In the genomic region with DNA sequence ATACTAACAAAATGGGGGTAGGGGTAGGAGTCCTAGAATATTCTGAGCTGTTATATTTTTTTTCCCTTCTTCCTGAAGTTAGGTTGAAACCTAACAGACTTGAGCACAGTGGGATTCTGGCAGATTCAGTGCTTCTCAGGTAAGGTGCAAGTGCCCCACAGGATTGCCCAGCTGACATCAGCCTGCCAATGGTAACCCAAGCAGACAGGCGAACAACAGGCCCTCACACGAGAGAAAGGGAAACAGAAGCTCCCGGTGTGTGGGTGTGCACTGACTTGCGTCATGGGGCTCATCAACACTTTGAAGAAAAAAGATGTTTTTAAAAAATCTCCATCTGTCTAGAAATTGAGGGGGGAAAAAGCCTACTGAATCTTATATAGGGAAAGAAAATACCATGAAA, we compare ENCODE assay signal across 13 mouse cellular contexts. TPM values are rescaled to one million over a fixed set of nuclear protein-coding genes. Genes with fewer than 3 reads are reported as not detected.
DNase-seq lines count a peak whose midpoint lies in the region; ATAC-seq lines count a peak whose summit lies in the region.
"Had no signal": no experiment of that assay in that cellular context is flagged by ENCODE, and none has a peak within 500 bp of the region (broad histone marks: within the 10 kb centered on the region; RNA-seq: fewer than 3 reads in every experiment).

No protein-coding gene starts in this region.

- H3K4me3 ChIP-seq in liver, embryonic 11.5 days (ENCODE audit: low read depth, low read length): no peak overlapping the region
- no peak overlapping the region for H3K4me3 ChIP-seq in kidney, embryonic 16.5 days (ENCODE audit: low read length)
- H3K4me3 ChIP-seq: heart, embryonic 13.5 days; hindbrain, embryonic 15.5 days; midbrain, embryonic 13.5 days had no signal

- no peak overlapping the region for H3K27ac ChIP-seq in liver, embryonic 11.5 days (ENCODE audit: low read depth, low read length)
- no peak overlapping the region for H3K27ac ChIP-seq in kidney, embryonic 16.5 days (ENCODE audit: low read length)
- H3K27ac ChIP-seq: heart, embryonic 13.5 days; hindbrain, embryonic 15.5 days; midbrain, embryonic 13.5 days had no signal

- no peaks in the 10 kb centered on the region for H3K27me3 ChIP-seq in liver, embryonic 11.5 days (replicated peaks; ENCODE audit: control insufficient read depth, insufficient read depth, low read length)
- H3K27me3 ChIP-seq in kidney, embryonic 16.5 days (ENCODE audit: insufficient read depth, low read length): no peaks in the 10 kb centered on the region
- H3K27me3 ChIP-seq: heart, embryonic 13.5 days; hindbrain, embryonic 15.5 days; midbrain, embryonic 13.5 days had no signal

- intact Hi-C loops in left cerebral cortex, postnatal 25 days (cut with DNase I): loop anchor here (5.0 kb wide), 2 partner anchors 228 to 553 kb away; no protein-coding TSS in a partner anchor

- WGBS in liver, embryonic 11.5 days: 59% methylated on average over 4 of the region's 4 CpGs
- WGBS in kidney, embryonic 16.5 days: 50% methylated on average over 4 of the region's 4 CpGs

- no peaks in the 10 kb centered on the region for H3K36me3 ChIP-seq in liver, embryonic 11.5 days (ENCODE audit: control insufficient read depth, insufficient read depth, low read length)
- H3K36me3 ChIP-seq in kidney, embryonic 16.5 days (ENCODE audit: insufficient read depth, low read length): no peaks in the 10 kb centered on the region
- H3K36me3 ChIP-seq: heart, embryonic 13.5 days; hindbrain, embryonic 15.5 days; midbrain, embryonic 13.5 days had no signal

- H3K9ac ChIP-seq in liver, embryonic 11.5 days (ENCODE audit: low read depth, low read length): no peak overlapping the region
- no peak overlapping the region for H3K9ac ChIP-seq in kidney, embryonic 16.5 days (replicated peaks; ENCODE audit: low read length)
- H3K9ac ChIP-seq: heart, embryonic 13.5 days; hindbrain, embryonic 15.5 days; lung, embryonic 14.5 days; midbrain, embryonic 13.5 days had no signal

- DNase-seq in CD4-positive, CD25-positive, alpha-beta regulatory T cell, adult 2 months (ENCODE audit: low read depth, low spot score): peak; percentile 36
- peak; percentile 86 for DNase-seq in cerebellum, adult 9-10 months
- DNase-seq in layer of hippocampus, adult 18-20 months (ENCODE audit: low spot score in 2 of 2): peak; percentile 54 to 71
- peak; percentile 44 to 94 for DNase-seq in left cerebral cortex, postnatal 25 days (ENCODE audit: low spot score in 2 of 2)
- DNase-seq in yolk sac, embryonic 10.5 days (ENCODE audit: low spot score): no peak
- no peak for DNase-seq in liver, embryonic 11.5 days (ENCODE audit: low spot score)
- DNase-seq: adrenal gland, postnatal 14 days; lung, embryonic 14.5 days had no signal

- H3K4me2 ChIP-seq in liver, embryonic 11.5 days: no peak overlapping the region
- H3K4me2 ChIP-seq in kidney, embryonic 16.5 days (replicated peaks; ENCODE audit: low read depth, low read length): no peak overlapping the region
- H3K4me2 ChIP-seq: heart, embryonic 13.5 days; hindbrain, embryonic 15.5 days; lung, embryonic 14.5 days; midbrain, embryonic 13.5 days had no signal

- H3K4me1 ChIP-seq in liver, embryonic 11.5 days (replicated peaks; ENCODE audit: control insufficient read depth, insufficient read depth, low read length): no peaks in the 10 kb centered on the region
- no peaks in the 10 kb centered on the region for H3K4me1 ChIP-seq in kidney, embryonic 16.5 days (ENCODE audit: insufficient read depth, low read length)
- H3K4me1 ChIP-seq: hindbrain, embryonic 15.5 days; midbrain, embryonic 13.5 days had no signal

- no peak for ATAC-seq in CD4-positive, CD25-positive, alpha-beta regulatory T cell, adult 4 months
- no peak for ATAC-seq in liver, embryonic 11.5 days (replicated peaks; ENCODE audit: low FRiP score)
- no peak for ATAC-seq in kidney, embryonic 16.5 days (ENCODE audit: low FRiP score, low TSS enrichment)
- ATAC-seq: midbrain, embryonic 13.5 days had no signal

- H3K9me3 ChIP-seq in liver, embryonic 11.5 days (ENCODE audit: control insufficient read depth, low read length): no peaks in the 10 kb centered on the region
- H3K9me3 ChIP-seq in kidney, embryonic 16.5 days (ENCODE audit: low read length): no peaks in the 10 kb centered on the region
- H3K9me3 ChIP-seq: heart, embryonic 13.5 days; hindbrain, embryonic 15.5 days; midbrain, embryonic 13.5 days had no signal

RNA-seq across cellular contexts. Expression of a gene that starts 28.5 kb away (rescaled TPM):
- 10 to 100 TPM; 10.9 to 19.2 TPM for polyA plus RNA-seq in CD4-positive, CD25-positive, alpha-beta regulatory T cell, adult 4 months (2017; shearing (Covaris generic))
- total RNA-seq in layer of hippocampus, adult 18-20 months (2021): 10 to 100 TPM; 19.0 to 21.1 TPM
- total RNA-seq in left cerebral cortex, postnatal 25 days (2021): 10 to 100 TPM; 18.6 to 22.0 TPM
- polyA plus RNA-seq in liver, embryonic 11.5 days (2014; fragmentation: Nextera tagmentation; extraction: Ambion mirVana): 17.9 and 21.5 TPM in 2 replicates
- 58.7 and 61.9 TPM in 2 replicates for polyA plus RNA-seq in kidney, embryonic 16.5 days (2015; fragmentation: Nextera tagmentation; extraction: Ambion mirVana)

RNA-seq across cellular contexts. Expression of a gene that starts 53.9 kb away (rescaled TPM):
- 10 to 100 TPM in 1 of 2 experiments, 1 to 10 TPM in 1; 9.7 to 18.9 TPM for polyA plus RNA-seq in CD4-positive, CD25-positive, alpha-beta regulatory T cell, adult 4 months (2017; shearing (Covaris generic))
- total RNA-seq in layer of hippocampus, adult 18-20 months (2021): 10 to 100 TPM; 32.2 to 34.2 TPM
- total RNA-seq in left cerebral cortex, postnatal 25 days (2021): 10 to 100 TPM; 30.2 to 31.4 TPM
- 21.0 and 23.6 TPM in 2 replicates for polyA plus RNA-seq in liver, embryonic 11.5 days (2014; fragmentation: Nextera tagmentation; extraction: Ambion mirVana)
- polyA plus RNA-seq in kidney, embryonic 16.5 days (2015; fragmentation: Nextera tagmentation; extraction: Ambion mirVana): 14.5 and 15.9 TPM in 2 replicates

Comparison
In these comparisons a context has a peak if more than half of its experiments do, and no peak if none do; other contexts are left out.
1. DNase-seq: peak in CD4-positive, CD25-positive, alpha-beta regulatory T cell, adult 2 months (single experiment), cerebellum, adult 9-10 months (single experiment), layer of hippocampus, adult 18-20 months (2 of 2) and left cerebral cortex, postnatal 25 days (2 of 2); none in yolk sac, embryonic 10.5 days (single experiment) and liver, embryonic 11.5 days (single experiment).